Mouse (Mus musculus) erythroblast, embryonic 14.5 days (primary cell): ENCODE data around the gene Xrcc5. TPM values are rescaled to one million over a fixed set of nuclear protein-coding genes. Genes with fewer than 3 reads are reported as not detected.

Experiments used
- H3K27me3 ChIP-seq: 2 replicates; pipeline ENCODE4 v1.6.1; 2012; ENCODE audit warnings: inconsistent platforms; ENCODE audit not compliant: control insufficient read depth
- H3K36me3 ChIP-seq: 2 replicates; pipeline ENCODE4 v1.6.1; 2012; ENCODE audit warnings: mild to moderate bottlenecking, inconsistent platforms; ENCODE audit not compliant: control insufficient read depth
- H3K4me1 ChIP-seq: 2 replicates; pipeline ENCODE4 v1.6.1; 2012; ENCODE audit warnings: inconsistent platforms; ENCODE audit not compliant: control insufficient read depth
- H3K4me3 ChIP-seq: replicated peaks from 2 replicates; pipeline ENCODE3; 2012; ENCODE audit warnings: moderate library complexity, mild to moderate bottlenecking, inconsistent platforms
- H3K9me3 ChIP-seq: 2 replicates; pipeline ENCODE4 v1.6.1; 2012; ENCODE audit warnings: low read length, inconsistent platforms, mixed read lengths; ENCODE audit not compliant: control insufficient read depth
- GATA1 ChIP-seq: IDR thresholded peaks from 2 replicates; pipeline ENCODE4 v1.6.1; 2012; ENCODE audit warnings: low read length, inconsistent platforms, mixed read lengths
- TAL1 ChIP-seq: IDR thresholded peaks from 3 replicates; pipeline ENCODE4 v1.6.1; 2012; ENCODE audit warnings: low read length, inconsistent platforms, mixed read lengths
- polyA plus RNA-seq: library from polyadenylated mRNA; stranded (reverse); fragments of >175 nt; gene quantifications from 2 replicates; pipeline ENCODE4 v1.2.3, GENCODE M21; 2012

The Xrcc5 gene
- polyA plus RNA-seq, 1 experiment: 0.10 TPM

GRCm38 (mm10) chr1:72422121-72422520 is 114.9 kb downstream of the Xrcc5 start:
- H3K4me3 ChIP-seq: no peak overlapping the region
- H3K4me1 ChIP-seq: no peaks in the 10 kb centered on the region
- no peaks in the 10 kb centered on the region for H3K9me3 ChIP-seq
- no peak for TF ChIP-seq TAL1
- TF ChIP-seq GATA1: no peak
- H3K36me3 ChIP-seq: no peaks in the 10 kb centered on the region
- H3K27me3 ChIP-seq: no peaks in the 10 kb centered on the region

DNA sequence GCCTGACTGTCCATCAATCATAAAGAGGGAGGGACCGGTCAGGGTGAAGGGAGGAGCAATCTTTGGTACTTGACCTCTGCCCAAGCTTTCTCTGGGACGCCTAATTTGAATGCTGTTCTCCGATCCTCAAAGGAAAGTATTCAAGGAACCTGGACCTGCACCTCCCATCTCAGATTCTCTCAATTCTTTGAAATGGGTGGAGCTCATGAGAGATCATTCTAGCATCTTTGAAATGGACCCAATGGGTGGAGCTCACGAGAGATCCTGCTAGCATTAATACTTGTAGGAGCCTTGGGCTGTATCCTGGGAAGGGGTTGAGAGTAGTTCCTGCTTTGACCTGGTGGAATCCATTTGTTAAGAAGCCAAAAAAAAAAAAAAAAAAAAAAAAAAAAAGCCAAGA is 119.2 kb downstream of the Xrcc5 start:
- Histone ChIP-seq H3K4me3 (no peak overlapping the region), H3K4me1 (no peaks in the 10 kb centered on the region), H3K36me3 (no peaks in the 10 kb centered on the region), H3K27me3 (no peaks in the 10 kb centered on the region), H3K9me3 (no peaks in the 10 kb centered on the region)
- TF ChIP-seq TAL1 (no peak), GATA1 (no peak)

- no peak for TF ChIP-seq TAL1
- no peak for TF ChIP-seq GATA1
- H3K9me3 ChIP-seq: no peaks in the 10 kb centered on the region
These were observed 121.3 kb downstream of the Xrcc5 start for GRCm38 (mm10) chr1:72428526-72428925.

GRCm38 (mm10) chr1:72429107-72429807 is 122.0 kb downstream of the Xrcc5 start:
- no peak overlapping the region for H3K4me3 ChIP-seq
- no peak for TF ChIP-seq TAL1
- TF ChIP-seq GATA1: no peak
- H3K27me3 ChIP-seq: no peaks in the 10 kb centered on the region
- no peaks in the 10 kb centered on the region for H3K36me3 ChIP-seq
- no peaks in the 10 kb centered on the region for H3K9me3 ChIP-seq
- H3K4me1 ChIP-seq: no peaks in the 10 kb centered on the region

More at GRCm38 (mm10) chr1:72428526-72428925, 121.3 kb downstream of the Xrcc5 start:
- Histone ChIP-seq H3K4me1 (no peaks in the 10 kb centered on the region), H3K36me3 (no peaks in the 10 kb centered on the region), H3K4me3 (no peak overlapping the region), H3K27me3 (no peaks in the 10 kb centered on the region)

- H3K9me3 ChIP-seq: no peaks in the 10 kb centered on the region
- no peak for TF ChIP-seq GATA1
- TF ChIP-seq TAL1: no peak
- no peaks in the 10 kb centered on the region for H3K4me1 ChIP-seq
- no peaks in the 10 kb centered on the region for H3K27me3 ChIP-seq
- no peak overlapping the region for H3K4me3 ChIP-seq
- H3K36me3 ChIP-seq: no peaks in the 10 kb centered on the region
These were observed 125.4 kb downstream of the Xrcc5 start for GRCm38 (mm10) chr1:72432579-72432978.

GRCm38 (mm10) chr1:72434510-72434909 is 127.3 kb downstream of the Xrcc5 start:
- Histone ChIP-seq H3K9me3 (no peaks in the 10 kb centered on the region), H3K27me3 (no peaks in the 10 kb centered on the region), H3K4me1 (no peaks in the 10 kb centered on the region), H3K36me3 (no peaks in the 10 kb centered on the region), H3K4me3 (no peak overlapping the region)
- no peak for TF ChIP-seq GATA1
- no peak for TF ChIP-seq TAL1

- Histone ChIP-seq H3K4me1 (no peaks in the 10 kb centered on the region), H3K9me3 (no peaks in the 10 kb centered on the region), H3K36me3 (no peaks in the 10 kb centered on the region), H3K27me3 (no peaks in the 10 kb centered on the region), H3K4me3 (no peak overlapping the region)
- TF ChIP-seq TAL1: no peak
- TF ChIP-seq GATA1: no peak
These were observed 129.7 kb downstream of the Xrcc5 start for GRCm38 (mm10) chr1:72436967-72437366.

DNA sequence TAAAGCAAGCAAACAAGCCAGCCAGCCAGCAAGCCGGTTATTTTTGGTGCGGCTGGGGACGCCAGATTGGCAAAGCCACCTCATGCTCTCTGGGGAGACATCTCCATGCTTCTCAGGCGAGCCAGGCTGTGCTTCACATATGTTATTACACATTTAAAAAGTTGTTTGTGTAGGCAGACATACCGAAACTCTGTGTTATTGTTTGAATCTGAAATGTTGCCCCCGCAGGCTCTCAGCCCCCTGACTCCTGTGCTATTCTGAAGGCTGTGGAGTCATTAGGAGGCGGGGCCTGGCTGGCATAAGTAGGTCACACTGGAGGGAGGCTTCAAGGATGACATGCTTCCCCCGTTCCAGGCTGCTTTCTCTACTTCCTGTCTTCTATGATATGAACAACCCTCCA is 131.9 kb downstream of the Xrcc5 start:
- no peak for TF ChIP-seq GATA1
- no peak for TF ChIP-seq TAL1
- Histone ChIP-seq H3K36me3 (no peaks in the 10 kb centered on the region), H3K4me3 (no peak overlapping the region), H3K9me3 (no peaks in the 10 kb centered on the region), H3K27me3 (no peaks in the 10 kb centered on the region), H3K4me1 (no peaks in the 10 kb centered on the region)

- Histone ChIP-seq H3K27me3 (no peaks in the 10 kb centered on the region), H3K9me3 (no peaks in the 10 kb centered on the region), H3K36me3 (no peaks in the 10 kb centered on the region), H3K4me1 (no peaks in the 10 kb centered on the region), H3K4me3 (no peak overlapping the region)
- TF ChIP-seq TAL1 (no peak), GATA1 (no peak)
These were observed 135.5 kb downstream of the Xrcc5 start for GRCm38 (mm10) chr1:72442747-72443146.

Other genes starting within 250 kb of the Xrcc5 start
- gene Mreg, start 95.1 kb upstream of the Xrcc5 start, polyA plus RNA-seq: 0.01 TPM in 1 of 2 replicates, not detected in the other
- gene Pecr, start 23.1 kb upstream of the Xrcc5 start, polyA plus RNA-seq: 0.23 and 0.28 TPM in 2 replicates
- not detected in 2 replicates for gene Tmem169, start 23.1 kb upstream of the Xrcc5 start, polyA plus RNA-seq
- gene March4, start 229.5 kb downstream of the Xrcc5 start, polyA plus RNA-seq: not detected in 2 replicates